Mouse (Mus musculus): ENCODE measurements around the gene Pgf. TPM values are rescaled to one million over a fixed set of nuclear protein-coding genes. Genes with fewer than 3 reads are reported as not detected.

Pgf gene
- total and polyA plus RNA-seq, 3 experiments, result 4.6 to 5.7 (median 5.4) TPM

- DNase-seq, result no peak
- Histone ChIP-seq H3K27me3 (ENCODE audit: control insufficient read depth, insufficient read depth, low read length) (no peaks in the 10 kb centered on the region), H3K4me3 (no peak overlapping the region), H3K4me1 (ENCODE audit: control insufficient read depth, insufficient read depth, low read length) (peaks cover 11% of the 10 kb centered on the region), H3K36me3 (ENCODE audit: control insufficient read depth, insufficient read depth, low read length) (no peaks in the 10 kb centered on the region), H3K27ac (no peak overlapping the region; the same call in 1 of the 2 replicates), H3K9ac (ENCODE audit: low read depth, low read length) (no peak overlapping the region), H3K79me2 (replicated peaks; ENCODE audit: control insufficient read depth, insufficient read depth, low read length) (no peaks in the 10 kb centered on the region)
- TF ChIP-seq EP300 (IDR thresholded peaks at IDR 0.05; ENCODE audit: insufficient read depth, low read depth, low read length) (no peak), CTCF (IDR thresholded peaks at IDR 0.05) (no peak), POLR2A (IDR thresholded peaks at IDR 0.05; ENCODE audit: insufficient read depth, low read depth, low read length) (no peak)
- intact Hi-C loops (cut with DNase I), result loop anchor here (5.0 kb wide), 1 partner anchor 34 kb away; no protein-coding TSS in a partner anchor
- 40% methylated on average over 2 of the region's 2 CpGs for WGBS
These were observed 24.2 kb upstream of the Pgf start for GRCm38 (mm10) chr12:85201830-85202147.

GRCm38 (mm10) chr12:85200929-85201829 lies 23.6 kb upstream of the Pgf start:
- WGBS, result 60% methylated on average over 24 of the region's 24 CpGs
- no peak overlapping the region for H3K9ac ChIP-seq (ENCODE audit: low read depth, low read length)
- intact Hi-C loops (cut with DNase I), result loop anchor here (5.0 kb wide), 1 partner anchor 34 kb away; no protein-coding TSS in a partner anchor

GRCm38 (mm10) chr12:85199954-85200353 lies 22.4 kb upstream of the Pgf start:
- H3K27me3 ChIP-seq (ENCODE audit: control insufficient read depth, insufficient read depth, low read length), result no peaks in the 10 kb centered on the region
- no peaks in the 10 kb centered on the region for H3K36me3 ChIP-seq (ENCODE audit: control insufficient read depth, insufficient read depth, low read length)
- no peak overlapping the region for H3K27ac ChIP-seq
- no peak overlapping the region for H3K9ac ChIP-seq (ENCODE audit: low read depth, low read length)
- DNase-seq, result no peak
- TF ChIP-seq EP300 (IDR thresholded peaks at IDR 0.05; ENCODE audit: insufficient read depth, low read depth, low read length), result no peak
- no peak for TF ChIP-seq CTCF (IDR thresholded peaks at IDR 0.05)
- TF ChIP-seq POLR2A (IDR thresholded peaks at IDR 0.05; ENCODE audit: insufficient read depth, low read depth, low read length), result no peak
- 70% methylated on average over 1 of the region's 1 CpGs for WGBS
- no peak overlapping the region for H3K4me3 ChIP-seq
- peaks cover 18% of the 10 kb centered on the region for H3K4me1 ChIP-seq (ENCODE audit: control insufficient read depth, insufficient read depth, low read length)
- intact Hi-C loops (cut with DNase I), result loop anchor here (5.0 kb wide), 1 partner anchor 33 kb away; no protein-coding TSS in a partner anchor
- H3K79me2 ChIP-seq (replicated peaks; ENCODE audit: control insufficient read depth, insufficient read depth, low read length), result no peaks in the 10 kb centered on the region

More at GRCm38 (mm10) chr12:85200929-85201829, 23.6 kb upstream of the Pgf start:
- H3K27me3 ChIP-seq (ENCODE audit: control insufficient read depth, insufficient read depth, low read length), result no peaks in the 10 kb centered on the region
- no peak overlapping the region; the same call in 1 of the 2 replicates for H3K27ac ChIP-seq
- no peaks in the 10 kb centered on the region for H3K36me3 ChIP-seq (ENCODE audit: control insufficient read depth, insufficient read depth, low read length)
- no peak for DNase-seq
- no peaks in the 10 kb centered on the region for H3K79me2 ChIP-seq (replicated peaks; ENCODE audit: control insufficient read depth, insufficient read depth, low read length)
- no peak overlapping the region for H3K4me3 ChIP-seq
- peaks cover 11% of the 10 kb centered on the region for H3K4me1 ChIP-seq (ENCODE audit: control insufficient read depth, insufficient read depth, low read length)
- no peak for TF ChIP-seq CTCF (IDR thresholded peaks at IDR 0.05)
- TF ChIP-seq POLR2A (IDR thresholded peaks at IDR 0.05; ENCODE audit: insufficient read depth, low read depth, low read length), result no peak
- TF ChIP-seq EP300 (IDR thresholded peaks at IDR 0.05; ENCODE audit: insufficient read depth, low read depth, low read length), result no peak

- H3K36me3 ChIP-seq (ENCODE audit: control insufficient read depth, insufficient read depth, low read length), result no peaks in the 10 kb centered on the region
- WGBS, result 64% methylated on average over 8 of the region's 8 CpGs
- H3K9ac ChIP-seq (ENCODE audit: low read depth, low read length), result no peak overlapping the region
- H3K27ac ChIP-seq, result no peak overlapping the region
- no peaks in the 10 kb centered on the region for H3K79me2 ChIP-seq (replicated peaks; ENCODE audit: control insufficient read depth, insufficient read depth, low read length)
- H3K27me3 ChIP-seq (ENCODE audit: control insufficient read depth, insufficient read depth, low read length), result no peaks in the 10 kb centered on the region
- no peak overlapping the region for H3K4me3 ChIP-seq
- TF ChIP-seq CTCF (IDR thresholded peaks at IDR 0.05) (no peak), EP300 (IDR thresholded peaks at IDR 0.05; ENCODE audit: insufficient read depth, low read depth, low read length) (no peak), POLR2A (IDR thresholded peaks at IDR 0.05; ENCODE audit: insufficient read depth, low read depth, low read length) (no peak)
- peaks cover 27% of the 10 kb centered on the region for H3K4me1 ChIP-seq (ENCODE audit: control insufficient read depth, insufficient read depth, low read length)
- no peak for DNase-seq
- intact Hi-C loops (cut with DNase I), result no loop called here
These were observed 20.3 kb upstream of the Pgf start for GRCm38 (mm10) chr12:85197936-85198335.

- Histone ChIP-seq H3K4me3 (no peak overlapping the region), H3K27ac (no peak overlapping the region), H3K9ac (ENCODE audit: low read depth, low read length) (no peak overlapping the region), H3K36me3 (ENCODE audit: control insufficient read depth, insufficient read depth, low read length) (no peaks in the 10 kb centered on the region), H3K27me3 (ENCODE audit: control insufficient read depth, insufficient read depth, low read length) (no peaks in the 10 kb centered on the region), H3K79me2 (replicated peaks; ENCODE audit: control insufficient read depth, insufficient read depth, low read length) (no peaks in the 10 kb centered on the region), H3K4me1 (ENCODE audit: control insufficient read depth, insufficient read depth, low read length) (peaks cover 31% of the 10 kb centered on the region)
- TF ChIP-seq CTCF (IDR thresholded peaks at IDR 0.05), result no peak
- no peak for TF ChIP-seq EP300 (IDR thresholded peaks at IDR 0.05; ENCODE audit: insufficient read depth, low read depth, low read length)
- TF ChIP-seq POLR2A (IDR thresholded peaks at IDR 0.05; ENCODE audit: insufficient read depth, low read depth, low read length), result no peak
- no peak for DNase-seq
- intact Hi-C loops (cut with DNase I), result no loop called here
- WGBS, result 82% methylated on average over 7 of the region's 7 CpGs
These were observed 19.8 kb upstream of the Pgf start for GRCm38 (mm10) chr12:85197371-85197770.

GRCm38 (mm10) chr12:85196191-85196590 lies 18.6 kb upstream of the Pgf start:
- H3K36me3 ChIP-seq (ENCODE audit: control insufficient read depth, insufficient read depth, low read length), result no peaks in the 10 kb centered on the region
- no peak overlapping the region for H3K27ac ChIP-seq
- WGBS, result 90% methylated on average over 10 of the region's 10 CpGs
- H3K4me1 ChIP-seq (ENCODE audit: control insufficient read depth, insufficient read depth, low read length), result peaks cover 25% of the 10 kb centered on the region
- TF ChIP-seq CTCF (IDR thresholded peaks at IDR 0.05) (no peak), POLR2A (IDR thresholded peaks at IDR 0.05; ENCODE audit: insufficient read depth, low read depth, low read length) (no peak), EP300 (IDR thresholded peaks at IDR 0.05; ENCODE audit: insufficient read depth, low read depth, low read length) (no peak)
- H3K9ac ChIP-seq (ENCODE audit: low read depth, low read length), result no peak overlapping the region
- H3K27me3 ChIP-seq (ENCODE audit: control insufficient read depth, insufficient read depth, low read length), result no peaks in the 10 kb centered on the region
- H3K79me2 ChIP-seq (replicated peaks; ENCODE audit: control insufficient read depth, insufficient read depth, low read length), result no peaks in the 10 kb centered on the region
- intact Hi-C loops (cut with DNase I), result no loop called here
- no peak overlapping the region for H3K4me3 ChIP-seq
- no peak for DNase-seq
